Mouse (Mus musculus) cortical plate, adult 2 months (tissue): ENCODE measurements around the gene Wdr37.

Experiments
- CTCF ChIP-seq: fragments of 200-500 bp; IDR thresholded peaks from 2 replicates; pipeline ENCODE4 v1.5.1; 2011; ENCODE audit warnings: mild to moderate bottlenecking, control low read depth, low read length; ENCODE audit not compliant: insufficient read depth; ENCODE audit errors: extremely low read depth
- POLR2A ChIP-seq: fragments of 200-500 bp; IDR thresholded peaks from 2 replicates; pipeline ENCODE4 v1.6.1; 2011; ENCODE audit warnings: mild to moderate bottlenecking, low read length, control low read depth; ENCODE audit not compliant: insufficient read depth; ENCODE audit errors: extremely low read depth

DNA sequence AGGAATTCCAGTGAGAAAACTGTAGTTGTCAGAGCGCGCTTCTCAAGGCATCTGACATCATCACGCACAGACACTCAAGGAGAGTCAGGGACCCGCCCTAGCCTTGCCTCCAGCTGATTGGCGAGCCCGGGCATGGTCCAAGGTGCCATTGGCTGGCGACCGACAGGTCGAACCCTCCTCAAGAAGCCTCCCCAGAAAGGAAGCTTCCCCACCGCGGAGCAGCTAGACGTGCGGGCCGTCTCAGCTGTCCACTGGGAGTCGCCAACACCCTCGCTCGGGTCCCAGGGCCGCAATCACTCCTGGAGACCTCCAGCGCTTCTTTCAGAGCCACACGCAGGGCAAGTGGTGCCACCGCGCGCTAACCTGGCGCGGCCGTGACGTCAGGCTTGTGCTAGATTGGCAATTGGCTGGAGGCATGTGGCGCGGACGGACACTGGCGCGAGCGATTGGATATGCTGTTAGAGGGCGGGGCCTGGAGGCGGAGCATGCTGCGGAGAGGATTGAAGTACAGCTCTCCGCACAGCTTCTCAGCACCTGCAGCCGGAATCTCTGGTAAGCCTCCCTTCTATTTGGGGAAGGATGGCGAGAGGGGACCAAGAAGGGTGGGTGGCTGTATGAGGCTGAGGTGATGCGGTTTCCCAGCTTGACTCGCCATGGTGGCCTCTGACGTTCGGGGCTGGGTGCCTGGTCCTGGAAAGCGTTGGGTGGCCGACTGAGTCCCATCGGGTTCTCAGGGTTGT, 13.9 kb upstream of the Wdr37 start, which contains the start of gene Idi1:
- TF ChIP-seq POLR2A = peak; percentile 98
- no peak for TF ChIP-seq CTCF
